Mouse (Mus musculus) heart, embryonic 15.5 days (tissue): ENCODE results near the gene Bcl7b. TPM values are rescaled to one million over a fixed set of nuclear protein-coding genes. Genes with fewer than 3 reads are reported as not detected.

ENCODE experiments used
- ATAC-seq: fragments of 200-750 bp; cut with Nextera tagmentation; replicated peaks from 2 replicates; pipeline ENCODE4 v1.8.0; 2017; ENCODE audit warnings: low read depth, moderate TSS enrichment; ENCODE audit not compliant: insufficient number of reproducible peaks, insufficient read depth, low FRiP score
- H3K27ac ChIP-seq: fragments of 300-500 bp; sonication (generic); 2 replicates; pipeline ENCODE4 v1.5.1; 2015; ENCODE audit warnings: mild to moderate bottlenecking, inconsistent platforms
- H3K27me3 ChIP-seq: fragments of 300-500 bp; sonication (generic); 2 replicates; pipeline ENCODE4 v1.6.1; 2015; ENCODE audit warnings: inconsistent platforms
- H3K36me3 ChIP-seq: fragments of 300-500 bp; sonication (generic); 2 replicates; pipeline ENCODE4 v1.6.1; 2015; ENCODE audit warnings: mild to moderate bottlenecking, inconsistent platforms
- H3K4me1 ChIP-seq: fragments of 300-500 bp; sonication (generic); replicated peaks from 2 replicates; pipeline ENCODE4 v1.6.1; 2015; ENCODE audit warnings: inconsistent platforms
- H3K4me2 ChIP-seq: fragments of 300-500 bp; sonication (generic); 2 replicates; pipeline ENCODE4 v1.6.1; 2015; ENCODE audit warnings: inconsistent platforms, mild to moderate bottlenecking, moderate library complexity
- H3K4me3 ChIP-seq: fragments of 300-500 bp; sonication (generic); 2 replicates; pipeline ENCODE4 v1.5.1; 2015; ENCODE audit warnings: mild to moderate bottlenecking, inconsistent platforms
- H3K9ac ChIP-seq: fragments of 300-500 bp; sonication (generic); 2 replicates; pipeline ENCODE4 v1.6.1; 2015; ENCODE audit warnings: mild to moderate bottlenecking, inconsistent platforms
- H3K9me3 ChIP-seq: fragments of 300-500 bp; sonication (generic); replicated peaks from 2 replicates; pipeline ENCODE4 v1.6.1; 2016; ENCODE audit warnings: inconsistent platforms
- WGBS: fragments of 180-500 bp; shearing (Covaris S2); methylation state at CpG from one replicate; pipeline ENCODE4 v1.1.7; 2015; ENCODE audit warnings: mixed read lengths; 5-methylcytosine and 5-hydroxymethylcytosine counted together
- polyA plus RNA-seq: library from polyadenylated mRNA; unstranded; fragments of >200 nt; fragmentation: Nextera tagmentation; extraction: Ambion mirVana; gene quantifications from 2 replicates; pipeline ENCODE4 v1.2.1, GENCODE M21; 2015

The Bcl7b gene
- polyA plus RNA-seq, 1 experiment from 2014 or later = 39.3 TPM

GRCm38 (mm10) chr5:135186621-135187348 is 18.7 kb downstream of the Bcl7b start, which contains the start of gene Baz1b:
Gene Baz1b (plus strand): TSS chr5:135187264.
- peaks cover 7% of the 10 kb centered on the region for H3K36me3 ChIP-seq
- H3K4me3 ChIP-seq = peak within 1 kb of the TSS; percentile 83
- no peaks in the 10 kb centered on the region for H3K27me3 ChIP-seq
- H3K9ac ChIP-seq = peak within 1 kb of the TSS; percentile 93
- WGBS = under 1% methylated on average over 57 of the region's 57 CpGs
- peak within 1 kb of the TSS; percentile 96 for H3K27ac ChIP-seq
- no peaks in the 10 kb centered on the region for H3K9me3 ChIP-seq
- ATAC-seq = peak; percentile 96
- H3K4me1 ChIP-seq = peaks cover 27% of the 10 kb centered on the region
- peak within 1 kb of the TSS; percentile 72 for H3K4me2 ChIP-seq

- peak overlapping the region; percentile 96 for H3K27ac ChIP-seq
- under 1% methylated on average over 91 of the region's 102 CpGs for WGBS
- H3K27me3 ChIP-seq = no peaks in the 10 kb centered on the region
- H3K4me3 ChIP-seq = peak overlapping the region; percentile 83
- peak overlapping the region; percentile 93 for H3K9ac ChIP-seq
- no peaks in the 10 kb centered on the region for H3K9me3 ChIP-seq
- no peaks in the 10 kb centered on the region for H3K36me3 ChIP-seq
- ATAC-seq = peak; percentile 72
- H3K4me1 ChIP-seq = peaks cover 29% of the 10 kb centered on the region
- H3K4me2 ChIP-seq = peak overlapping the region; percentile 72
Measured at GRCm38 (mm10) chr5:135187349-135188213, 19.5 kb downstream of the Bcl7b start.

- Histone ChIP-seq H3K9ac (peak overlapping the region; percentile 93), H3K27ac (peak overlapping the region; percentile 96), H3K36me3 (no peaks in the 10 kb centered on the region), H3K4me2 (peak overlapping the region; percentile 72), H3K9me3 (no peaks in the 10 kb centered on the region), H3K4me1 (peaks cover 33% of the 10 kb centered on the region), H3K4me3 (peak overlapping the region; percentile 83), H3K27me3 (no peaks in the 10 kb centered on the region)
- 1% methylated on average over 8 of the region's 8 CpGs for WGBS
- ATAC-seq = no peak
Measured at GRCm38 (mm10) chr5:135188214-135188554, 20.1 kb downstream of the Bcl7b start.

GRCm38 (mm10) chr5:135189281-135190022 is 21.4 kb downstream of the Bcl7b start:
- no peak for ATAC-seq
- Histone ChIP-seq H3K27me3 (no peaks in the 10 kb centered on the region), H3K4me3 (peak overlapping the region; percentile 83), H3K36me3 (no peaks in the 10 kb centered on the region), H3K4me2 (peak overlapping the region; percentile 72), H3K9me3 (no peaks in the 10 kb centered on the region), H3K9ac (peak overlapping the region; percentile 93), H3K4me1 (peaks cover 30% of the 10 kb centered on the region), H3K27ac (no peak overlapping the region)
- WGBS = 66% methylated on average over 2 of the region's 2 CpGs

GRCm38 (mm10) chr5:135191620-135192019 is 23.5 kb downstream of the Bcl7b start:
- Histone ChIP-seq H3K9me3 (no peaks in the 10 kb centered on the region), H3K4me2 (no peak overlapping the region), H3K27ac (no peak overlapping the region), H3K4me3 (no peak overlapping the region), H3K9ac (no peak overlapping the region), H3K4me1 (peaks cover 29% of the 10 kb centered on the region), H3K27me3 (no peaks in the 10 kb centered on the region), H3K36me3 (peaks cover 8% of the 10 kb centered on the region; the same call in 1 of the 2 replicates)
- 41% methylated on average over 2 of the region's 2 CpGs for WGBS
- no peak for ATAC-seq

- peaks cover 29% of the 10 kb centered on the region for H3K4me1 ChIP-seq
- peaks cover 12% of the 10 kb centered on the region; the same call in 1 of the 2 replicates for H3K36me3 ChIP-seq
- WGBS = 80% methylated on average over 1 of the region's 1 CpGs
- H3K4me3 ChIP-seq = no peak overlapping the region
- no peak overlapping the region for H3K9ac ChIP-seq
- H3K9me3 ChIP-seq = no peaks in the 10 kb centered on the region
- H3K27ac ChIP-seq = no peak overlapping the region
- no peak for ATAC-seq
- no peak overlapping the region for H3K4me2 ChIP-seq
- H3K27me3 ChIP-seq = no peaks in the 10 kb centered on the region
Measured at GRCm38 (mm10) chr5:135192431-135192830, 24.3 kb downstream of the Bcl7b start.

- Histone ChIP-seq H3K9me3 (no peaks in the 10 kb centered on the region), H3K27ac (no peak overlapping the region), H3K36me3 (peaks cover 28% of the 10 kb centered on the region), H3K4me3 (no peak overlapping the region), H3K27me3 (no peaks in the 10 kb centered on the region), H3K4me1 (peaks cover 11% of the 10 kb centered on the region), H3K4me2 (no peak overlapping the region), H3K9ac (no peak overlapping the region)
- 66% methylated on average over 6 of the region's 6 CpGs for WGBS
- ATAC-seq = no peak
Measured at GRCm38 (mm10) chr5:135196367-135196766, 28.3 kb downstream of the Bcl7b start.

GRCm38 (mm10) chr5:135202763-135203162 is 34.7 kb downstream of the Bcl7b start:
- no peak overlapping the region for H3K4me2 ChIP-seq
- 43% methylated on average over 3 of the region's 3 CpGs for WGBS
- H3K9me3 ChIP-seq = no peaks in the 10 kb centered on the region
- H3K4me1 ChIP-seq = peaks cover 5% of the 10 kb centered on the region; the same call in 1 of the 2 replicates
- peaks cover 54% of the 10 kb centered on the region for H3K36me3 ChIP-seq
- H3K4me3 ChIP-seq = no peak overlapping the region
- no peaks in the 10 kb centered on the region for H3K27me3 ChIP-seq
- no peak overlapping the region for H3K9ac ChIP-seq
- no peak; the same call in 1 of the 2 replicates for ATAC-seq
- peak overlapping the region; percentile 60 for H3K27ac ChIP-seq

- Histone ChIP-seq H3K36me3 (peaks cover 84% of the 10 kb centered on the region), H3K9me3 (no peaks in the 10 kb centered on the region)
- no peak for ATAC-seq
Measured at GRCm38 (mm10) chr5:135208197-135208596, 40.1 kb downstream of the Bcl7b start.

GRCm38 (mm10) chr5:135216871-135217270 is 48.8 kb downstream of the Bcl7b start:
- H3K4me1 ChIP-seq = peaks cover 5% of the 10 kb centered on the region; the same call in 1 of the 2 replicates
- H3K27me3 ChIP-seq = no peaks in the 10 kb centered on the region
- peaks cover 81% of the 10 kb centered on the region for H3K36me3 ChIP-seq
- no peak overlapping the region for H3K9ac ChIP-seq
- H3K4me3 ChIP-seq = no peak overlapping the region
- 60% methylated on average over 6 of the region's 6 CpGs for WGBS
- peak overlapping the region; percentile 15; the same call in 1 of the 2 replicates for H3K27ac ChIP-seq
- no peaks in the 10 kb centered on the region for H3K9me3 ChIP-seq
- no peak overlapping the region for H3K4me2 ChIP-seq
- ATAC-seq = no peak

More at GRCm38 (mm10) chr5:135208197-135208596, 40.1 kb downstream of the Bcl7b start:
- Histone ChIP-seq H3K27me3 (no peaks in the 10 kb centered on the region), H3K4me3 (no peak overlapping the region), H3K4me2 (no peak overlapping the region), H3K27ac (no peak overlapping the region), H3K9ac (no peak overlapping the region), H3K4me1 (no peaks in the 10 kb centered on the region)
- WGBS = 90% methylated on average over 1 of the region's 1 CpGs

- Histone ChIP-seq H3K36me3 (peaks cover 84% of the 10 kb centered on the region), H3K9me3 (no peaks in the 10 kb centered on the region), H3K27me3 (no peaks in the 10 kb centered on the region), H3K4me3 (no peak overlapping the region), H3K4me2 (no peak overlapping the region), H3K9ac (no peak overlapping the region), H3K27ac (no peak overlapping the region), H3K4me1 (peaks cover 5% of the 10 kb centered on the region; the same call in 1 of the 2 replicates)
- ATAC-seq = no peak
Measured at GRCm38 (mm10) chr5:135220941-135221340, 52.9 kb downstream of the Bcl7b start.
